Mouse (Mus musculus): Measurements from ENCODE around the gene Cplx2.

DNA sequence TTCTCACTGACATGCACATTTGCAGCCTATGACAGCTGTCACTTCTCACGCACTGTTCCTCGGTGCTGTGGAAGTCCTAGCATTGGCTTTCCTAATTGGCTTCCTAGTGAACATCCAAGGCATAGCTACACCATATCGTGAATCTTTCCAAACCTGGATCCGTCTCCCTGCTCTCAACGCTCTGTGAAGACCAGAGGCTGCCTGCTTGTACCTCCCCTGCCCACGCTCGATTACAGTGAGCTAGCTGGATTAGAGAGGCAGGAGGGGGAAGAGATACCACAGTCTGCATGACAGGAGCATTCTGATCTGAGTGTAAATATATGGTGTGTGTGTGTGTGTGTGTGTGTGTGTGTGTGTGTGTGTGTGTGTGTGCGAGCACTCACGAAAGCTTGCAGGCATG lies 3.0 kb upstream of the Cplx2 start:
- TF ChIP-seq CTCF (IDR thresholded peaks at IDR 0.05; ENCODE audit: low read depth) = no peak
- TF ChIP-seq EP300 (IDR thresholded peaks at IDR 0.05; ENCODE audit: low read depth) = no peak
